Mouse (Mus musculus) megakaryocyte, embryonic 14.5 days (primary cell): ENCODE results near the gene Hist1h4d.

Experiments
- FLI1 ChIP-seq: IDR thresholded peaks from 2 replicates; pipeline ENCODE4 v1.6.1; 2012; ENCODE audit warnings: low read length, inconsistent platforms, mixed read lengths
- GATA1 ChIP-seq: IDR thresholded peaks from 3 replicates; pipeline ENCODE4 v1.6.1; 2012; ENCODE audit warnings: mixed read lengths, low read length, inconsistent platforms, borderline replicate concordance

- no peak for TF ChIP-seq GATA1
- TF ChIP-seq FLI1, result no peak
Observed at GRCm38 (mm10) chr13:23537006-23537710, 44.2 kb upstream of the Hist1h4d start.
